Mouse (Mus musculus) CH12.LX (cell line): ENCODE measurements at regions not wholly inside any gene's neighbourhood (a gene's known extent, or its start where the extent isn't known, plus 50 kb on each side); places are given as distances from the start of the nearest gene placed in this dataset.

Source experiments
- SMC3 ChIP-seq: IDR thresholded peaks from 2 replicates; pipeline ENCODE4 v1.6.1; 2011; ENCODE audit warnings: low read depth, low read length, improper control_type of control experiment
- USF1 ChIP-seq: IDR thresholded peaks from 2 replicates; pipeline ENCODE4 v1.6.1; 2014; ENCODE audit warnings: low read depth, mild to moderate bottlenecking, inconsistent platforms, low read length, improper control_type of control experiment

DNA sequence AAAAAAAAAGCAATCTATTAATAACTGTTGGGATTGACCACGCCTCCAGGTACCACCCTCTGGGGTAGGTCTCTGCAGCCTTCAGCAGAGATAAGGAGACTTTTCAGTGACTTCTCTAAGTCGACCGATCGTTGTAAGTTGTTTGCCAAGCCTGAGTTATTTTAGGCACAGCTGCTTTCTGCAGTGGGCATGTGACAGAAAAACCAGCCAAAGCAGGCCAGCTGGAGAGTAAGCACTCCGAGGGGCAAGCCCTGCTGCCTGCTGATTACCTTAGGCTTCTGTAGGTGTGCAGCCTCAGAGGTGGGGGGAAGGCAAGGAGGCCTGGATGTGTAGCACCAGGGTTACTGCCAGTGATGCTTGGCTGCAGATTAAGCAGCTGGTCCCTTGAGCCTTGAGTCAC lies 246.0 kb downstream of the Cd83 start:
- TF ChIP-seq USF1 (no peak), SMC3 (no peak)
